Mouse (Mus musculus): ENCODE measurements around the gene Mars. TPM values are rescaled to one million over a fixed set of nuclear protein-coding genes. Genes with fewer than 3 reads are reported as not detected.
A peak's percentile ranks its signal among the peaks of the same experiment; 100 is the strongest.

The Mars gene
- total RNA-seq, 1 experiment from 2014 or later = 63.3 TPM

- ATAC-seq (ENCODE audit: extremely low read depth, insufficient number of reproducible peaks, low FRiP score, poor library complexity, severe bottlenecking) = peak; percentile 90
Measured at GRCm38 (mm10) chr10:127338930-127339682, 27.5 kb upstream of the Mars start.

GRCm38 (mm10) chr10:127337536-127338099 is 26.0 kb upstream of the Mars start:
- ATAC-seq (ENCODE audit: extremely low read depth, insufficient number of reproducible peaks, low FRiP score, poor library complexity, severe bottlenecking) = no peak

- no peak for ATAC-seq (ENCODE audit: extremely low read depth, insufficient number of reproducible peaks, low FRiP score, poor library complexity, severe bottlenecking)
Measured at GRCm38 (mm10) chr10:127336952-127337351, 25.4 kb upstream of the Mars start.

- no peak for ATAC-seq (ENCODE audit: extremely low read depth, insufficient number of reproducible peaks, low FRiP score, poor library complexity, severe bottlenecking)
Measured at GRCm38 (mm10) chr10:127335271-127335670, 23.7 kb upstream of the Mars start.

- peak; percentile 17; the same call in 1 of the 2 replicates for ATAC-seq (ENCODE audit: extremely low read depth, insufficient number of reproducible peaks, low FRiP score, poor library complexity, severe bottlenecking)
Measured at GRCm38 (mm10) chr10:127333152-127333551, 21.6 kb upstream of the Mars start.

- no peak for ATAC-seq (ENCODE audit: extremely low read depth, insufficient number of reproducible peaks, low FRiP score, poor library complexity, severe bottlenecking)
Measured at GRCm38 (mm10) chr10:127332211-127332874, 20.8 kb upstream of the Mars start.

- ATAC-seq (ENCODE audit: extremely low read depth, insufficient number of reproducible peaks, low FRiP score, poor library complexity, severe bottlenecking) = no peak
Measured at GRCm38 (mm10) chr10:127330212-127330611, 18.6 kb upstream of the Mars start.

- no peak for ATAC-seq (ENCODE audit: extremely low read depth, insufficient number of reproducible peaks, low FRiP score, poor library complexity, severe bottlenecking)
Measured at GRCm38 (mm10) chr10:127327461-127328145, 16.0 kb upstream of the Mars start.

GRCm38 (mm10) chr10:127326828-127327227 is 15.2 kb upstream of the Mars start:
- no peak for ATAC-seq (ENCODE audit: extremely low read depth, insufficient number of reproducible peaks, low FRiP score, poor library complexity, severe bottlenecking)

GRCm38 (mm10) chr10:127326017-127326801 is 14.6 kb upstream of the Mars start:
- no peak for ATAC-seq (ENCODE audit: extremely low read depth, insufficient number of reproducible peaks, low FRiP score, poor library complexity, severe bottlenecking)

- ATAC-seq (ENCODE audit: extremely low read depth, insufficient number of reproducible peaks, low FRiP score, poor library complexity, severe bottlenecking) = no peak
Measured at GRCm38 (mm10) chr10:127325454-127326016, 13.9 kb upstream of the Mars start.

GRCm38 (mm10) chr10:127324495-127324894 is 12.9 kb upstream of the Mars start:
- ATAC-seq (ENCODE audit: extremely low read depth, insufficient number of reproducible peaks, low FRiP score, poor library complexity, severe bottlenecking) = peak; percentile 84

GRCm38 (mm10) chr10:127323131-127323855 is 11.7 kb upstream of the Mars start:
- ATAC-seq (ENCODE audit: extremely low read depth, insufficient number of reproducible peaks, low FRiP score, poor library complexity, severe bottlenecking) = peak; percentile 67

GRCm38 (mm10) chr10:127322669-127323068 is 11.1 kb upstream of the Mars start:
- ATAC-seq (ENCODE audit: extremely low read depth, insufficient number of reproducible peaks, low FRiP score, poor library complexity, severe bottlenecking) = no peak

GRCm38 (mm10) chr10:127322178-127322577 is 10.6 kb upstream of the Mars start:
- ATAC-seq (ENCODE audit: extremely low read depth, insufficient number of reproducible peaks, low FRiP score, poor library complexity, severe bottlenecking) = no peak

GRCm38 (mm10) chr10:127321621-127322020 is 10.0 kb upstream of the Mars start, which contains the start of gene Arhgap9:
Gene Arhgap9, plus strand, starts transcription at chr10:127321964.
- ATAC-seq (ENCODE audit: extremely low read depth, insufficient number of reproducible peaks, low FRiP score, poor library complexity, severe bottlenecking) = peak; percentile 40; the same call in 1 of the 2 replicates

GRCm38 (mm10) chr10:127319969-127320368 is 8.4 kb upstream of the Mars start:
- no peak for ATAC-seq (ENCODE audit: extremely low read depth, insufficient number of reproducible peaks, low FRiP score, poor library complexity, severe bottlenecking)

GRCm38 (mm10) chr10:127318009-127318408 is 6.4 kb upstream of the Mars start:
- no peak for ATAC-seq (ENCODE audit: extremely low read depth, insufficient number of reproducible peaks, low FRiP score, poor library complexity, severe bottlenecking)

Measured in neutrophil, adult 5-6 weeks (primary cell).